Mouse (Mus musculus): ENCODE data around the gene Bloc1s2. TPM values are rescaled to one million over a fixed set of nuclear protein-coding genes. Genes with fewer than 3 reads are reported as not detected.

Bloc1s2 gene
- polyA plus RNA-seq, 1 experiment from 2014 or later = 120 TPM

- H3K36me3 ChIP-seq = no peaks in the 10 kb centered on the region
- WGBS = 92% methylated on average over 5 of the region's 5 CpGs
- no peak overlapping the region for H3K27ac ChIP-seq (replicated peaks)
- peaks cover 23% of the 10 kb centered on the region for H3K27me3 ChIP-seq
- no peak overlapping the region for H3K4me2 ChIP-seq (replicated peaks)
- no peaks in the 10 kb centered on the region for H3K9me3 ChIP-seq
- ATAC-seq (ENCODE audit: low FRiP score, low read depth) = no peak
- no peaks in the 10 kb centered on the region for H3K4me1 ChIP-seq
- H3K4me3 ChIP-seq = no peak overlapping the region
- H3K9ac ChIP-seq (replicated peaks) = no peak overlapping the region
Observed at GRCm38 (mm10) chr19:44153781-44154180, 7.5 kb upstream of the Bloc1s2 start.

- H3K4me3 ChIP-seq = no peak overlapping the region
Observed at GRCm38 (mm10) chr19:44148991-44149390, 2.7 kb upstream of the Bloc1s2 start.

GRCm38 (mm10) chr19:44148345-44148744 lies 2.1 kb upstream of the Bloc1s2 start:
- Histone ChIP-seq H3K27me3 (peaks cover 26% of the 10 kb centered on the region), H3K4me3 (no peak overlapping the region), H3K9ac (replicated peaks) (no peak overlapping the region), H3K9me3 (no peaks in the 10 kb centered on the region), H3K4me1 (peaks cover 8% of the 10 kb centered on the region), H3K27ac (replicated peaks) (no peak overlapping the region), H3K4me2 (replicated peaks) (no peak overlapping the region), H3K36me3 (peaks cover 8% of the 10 kb centered on the region)
- ATAC-seq (ENCODE audit: low FRiP score, low read depth) = no peak
- WGBS = 39% methylated on average over 2 of the region's 2 CpGs

More at GRCm38 (mm10) chr19:44148991-44149390, 2.7 kb upstream of the Bloc1s2 start:
- WGBS = 82% methylated on average over 2 of the region's 2 CpGs
- no peaks in the 10 kb centered on the region for H3K9me3 ChIP-seq
- peaks cover 3% of the 10 kb centered on the region for H3K36me3 ChIP-seq
- H3K4me2 ChIP-seq (replicated peaks) = no peak overlapping the region
- H3K27ac ChIP-seq (replicated peaks) = no peak overlapping the region
- H3K4me1 ChIP-seq = peaks cover 8% of the 10 kb centered on the region
- no peak overlapping the region for H3K9ac ChIP-seq (replicated peaks)
- H3K27me3 ChIP-seq = peaks cover 26% of the 10 kb centered on the region
- ATAC-seq (ENCODE audit: low FRiP score, low read depth) = no peak

- Histone ChIP-seq H3K27ac (replicated peaks) (no peak overlapping the region), H3K9me3 (no peaks in the 10 kb centered on the region), H3K4me3 (no peak overlapping the region), H3K9ac (replicated peaks) (no peak overlapping the region), H3K4me1 (peaks cover 8% of the 10 kb centered on the region), H3K27me3 (peaks cover 18% of the 10 kb centered on the region), H3K36me3 (peaks cover 21% of the 10 kb centered on the region), H3K4me2 (replicated peaks) (no peak overlapping the region)
- 93% methylated on average over 8 of the region's 8 CpGs for WGBS
- ATAC-seq (ENCODE audit: low FRiP score, low read depth) = no peak
Observed at GRCm38 (mm10) chr19:44146951-44147350, 705 bp upstream of the Bloc1s2 start.

- Histone ChIP-seq H3K9ac (replicated peaks) (peak overlapping the region; percentile 79; the same call in 1 of the 2 replicates), H3K36me3 (peaks cover 26% of the 10 kb centered on the region), H3K27me3 (peaks cover 17% of the 10 kb centered on the region), H3K4me1 (peaks cover 8% of the 10 kb centered on the region), H3K27ac (replicated peaks) (0 out of 2 replicates have a peak overlapping the region, but pooled peaks have one; percentile 42), H3K9me3 (no peaks in the 10 kb centered on the region), H3K4me3 (peak overlapping the region; percentile 80), H3K4me2 (replicated peaks) (peak overlapping the region; percentile 77)
- peak; percentile 34; the same call in 1 of the 2 replicates for ATAC-seq (ENCODE audit: low FRiP score, low read depth)
- WGBS = 68% methylated on average over 9 of the region's 9 CpGs
Observed at GRCm38 (mm10) chr19:44146568-44146879, 278 bp upstream of the Bloc1s2 start.

GRCm38 (mm10) chr19:44144366-44144765 lies 1.9 kb downstream of the Bloc1s2 start:
- H3K27me3 ChIP-seq = peaks cover 15% of the 10 kb centered on the region
- H3K36me3 ChIP-seq = peaks cover 43% of the 10 kb centered on the region
- no peak overlapping the region for H3K27ac ChIP-seq (replicated peaks)
- no peak for ATAC-seq (ENCODE audit: low FRiP score, low read depth)
- H3K4me3 ChIP-seq = no peak overlapping the region
- WGBS = 90% methylated on average over 9 of the region's 9 CpGs
- H3K4me1 ChIP-seq = peaks cover 8% of the 10 kb centered on the region
- H3K9me3 ChIP-seq = no peaks in the 10 kb centered on the region
- no peak overlapping the region for H3K4me2 ChIP-seq (replicated peaks)
- H3K9ac ChIP-seq (replicated peaks) = no peak overlapping the region

GRCm38 (mm10) chr19:44135960-44136485 lies 10.2 kb downstream of the Bloc1s2 start:
- Histone ChIP-seq H3K9me3 (no peaks in the 10 kb centered on the region), H3K4me1 (peaks cover 7% of the 10 kb centered on the region), H3K4me2 (replicated peaks) (peak overlapping the region; percentile 54), H3K27ac (replicated peaks) (peak overlapping the region; percentile 92; the same call in 1 of the 2 replicates), H3K36me3 (peaks cover 34% of the 10 kb centered on the region), H3K27me3 (no peaks in the 10 kb centered on the region), H3K9ac (replicated peaks) (no peak overlapping the region), H3K4me3 (peak overlapping the region; percentile 79)
- no peak for ATAC-seq (ENCODE audit: low FRiP score, low read depth)
- WGBS = 22% methylated on average over 7 of the region's 7 CpGs

- WGBS = under 1% methylated on average over 45 of the region's 45 CpGs
- Histone ChIP-seq H3K4me3 (peak within 1 kb of the TSS; percentile 79), H3K9me3 (no peaks in the 10 kb centered on the region)
Observed at GRCm38 (mm10) chr19:44135072-44135959, 10.9 kb downstream of the Bloc1s2 start, which contains the start of gene Cwf19l1. Gene Cwf19l1, minus strand, starts transcription at chr19:44135876.

GRCm38 (mm10) chr19:44132917-44133316 lies 13.3 kb downstream of the Bloc1s2 start:
- ATAC-seq (ENCODE audit: low FRiP score, low read depth) = no peak
- Histone ChIP-seq H3K4me1 (peaks cover 7% of the 10 kb centered on the region), H3K36me3 (peaks cover 38% of the 10 kb centered on the region), H3K9me3 (no peaks in the 10 kb centered on the region), H3K9ac (replicated peaks) (no peak overlapping the region), H3K27ac (replicated peaks) (no peak overlapping the region), H3K4me3 (no peak overlapping the region), H3K4me2 (replicated peaks) (no peak overlapping the region), H3K27me3 (no peaks in the 10 kb centered on the region)
- WGBS = 91% methylated on average over 5 of the region's 5 CpGs

More at GRCm38 (mm10) chr19:44135072-44135959, 10.9 kb downstream of the Bloc1s2 start, which contains the start of gene Cwf19l1:
- Histone ChIP-seq H3K36me3 (peaks cover 36% of the 10 kb centered on the region), H3K9ac (replicated peaks) (peak within 1 kb of the TSS; percentile 70), H3K27ac (replicated peaks) (peak within 1 kb of the TSS; percentile 92), H3K27me3 (no peaks in the 10 kb centered on the region), H3K4me1 (peaks cover 7% of the 10 kb centered on the region), H3K4me2 (replicated peaks) (peak within 1 kb of the TSS; percentile 78)
- peak; percentile 84 for ATAC-seq (ENCODE audit: low FRiP score, low read depth)

GRCm38 (mm10) chr19:44128560-44128959 lies 17.7 kb downstream of the Bloc1s2 start:
- Histone ChIP-seq H3K9ac (replicated peaks) (no peak overlapping the region), H3K27ac (replicated peaks) (no peak overlapping the region), H3K36me3 (peaks cover 80% of the 10 kb centered on the region), H3K4me2 (replicated peaks) (no peak overlapping the region), H3K27me3 (no peaks in the 10 kb centered on the region), H3K4me3 (no peak overlapping the region), H3K4me1 (no peaks in the 10 kb centered on the region), H3K9me3 (no peaks in the 10 kb centered on the region)
- no peak for ATAC-seq (ENCODE audit: low FRiP score, low read depth)
- 98% methylated on average over 2 of the region's 2 CpGs for WGBS

GRCm38 (mm10) chr19:44127729-44128497 lies 18.3 kb downstream of the Bloc1s2 start:
- no peak overlapping the region for H3K4me2 ChIP-seq (replicated peaks)
- H3K9ac ChIP-seq (replicated peaks) = no peak overlapping the region

More at GRCm38 (mm10) chr19:44127729-44128497, 18.3 kb downstream of the Bloc1s2 start:
- Histone ChIP-seq H3K9me3 (no peaks in the 10 kb centered on the region), H3K27me3 (no peaks in the 10 kb centered on the region), H3K27ac (replicated peaks) (no peak overlapping the region), H3K4me3 (no peak overlapping the region), H3K4me1 (no peaks in the 10 kb centered on the region), H3K36me3 (peaks cover 86% of the 10 kb centered on the region)
- no peak for ATAC-seq (ENCODE audit: low FRiP score, low read depth)
- 92% methylated on average over 10 of the region's 10 CpGs for WGBS

Measured in midbrain, embryonic 12.5 days (tissue).